Mouse (Mus musculus): ENCODE measurements around the gene Kcnj13.
A peak's percentile ranks its signal among the peaks of the same experiment; 100 is the strongest.

Kcnj13 gene

GRCm38 (mm10) chr1:87394594-87394993 lies at the start of gene Kcnj13:
Gene Kcnj13, minus strand, starts transcription at chr1:87394729.
- DNase-seq (ENCODE audit: low read depth, low spot score): no peak

GRCm38 (mm10) chr1:87436583-87436982 lies 42.1 kb upstream of the Kcnj13 start:
- DNase-seq (ENCODE audit: low read depth, low spot score): no peak

- DNase-seq (ENCODE audit: low read depth, low spot score): no peak
Observed at GRCm38 (mm10) chr1:87435125-87435524, 40.6 kb upstream of the Kcnj13 start.

- peak; percentile 45 for DNase-seq (ENCODE audit: low read depth, low spot score)
Observed at GRCm38 (mm10) chr1:87418733-87419132, 24.2 kb upstream of the Kcnj13 start.

- no peak for DNase-seq (ENCODE audit: low read depth, low spot score)
Observed at GRCm38 (mm10) chr1:87409380-87409779, 14.9 kb upstream of the Kcnj13 start.

GRCm38 (mm10) chr1:87406012-87406411 lies 11.5 kb upstream of the Kcnj13 start:
- DNase-seq (ENCODE audit: low read depth, low spot score): no peak

- no peak for DNase-seq (ENCODE audit: low read depth, low spot score)
Observed at GRCm38 (mm10) chr1:87404710-87405109, 10.2 kb upstream of the Kcnj13 start.

- no peak for DNase-seq (ENCODE audit: low read depth, low spot score)
Observed at GRCm38 (mm10) chr1:87396923-87397586, 2.5 kb upstream of the Kcnj13 start.

- DNase-seq (ENCODE audit: low read depth, low spot score): no peak
Observed at GRCm38 (mm10) chr1:87393444-87394195, 909 bp downstream of the Kcnj13 start.

GRCm38 (mm10) chr1:87386436-87387092 lies 8.0 kb downstream of the Kcnj13 start:
- no peak for DNase-seq (ENCODE audit: low read depth, low spot score)

- DNase-seq (ENCODE audit: low read depth, low spot score): no peak
Observed at GRCm38 (mm10) chr1:87381152-87381551, 13.4 kb downstream of the Kcnj13 start.

GRCm38 (mm10) chr1:87379919-87380318 lies 14.6 kb downstream of the Kcnj13 start:
- no peak for DNase-seq (ENCODE audit: low read depth, low spot score)

GRCm38 (mm10) chr1:87378024-87378560 lies 16.4 kb downstream of the Kcnj13 start:
- DNase-seq (ENCODE audit: low read depth, low spot score): no peak

- no peak for DNase-seq (ENCODE audit: low read depth, low spot score)
Observed at GRCm38 (mm10) chr1:87360276-87360675, 34.3 kb downstream of the Kcnj13 start.

- DNase-seq (ENCODE audit: low read depth, low spot score): no peak
Observed at GRCm38 (mm10) chr1:87350576-87350975, 44.0 kb downstream of the Kcnj13 start.

Data from c-Kit-negative CD71-positive TER-119-positive erythroid progenitor cells, embryonic 14.5 days (primary cell).